Mouse (Mus musculus): Measurements from ENCODE around the gene Exd2.

- TF ChIP-seq GATA1 (IDR thresholded peaks at IDR 0.05; ENCODE audit: low read length) (no peak), TAL1 (IDR thresholded peaks at IDR 0.05; ENCODE audit: low read length) (no peak)
Observed at GRCm38 (mm10) chr12:80433266-80433665, 29.6 kb upstream of the Exd2 start.

Measured in erythroblast, embryonic 14.5 days (primary cell).